Mouse (Mus musculus) embryonic stem cell, embryonic (primary cell): ENCODE results near the gene Ddah2.

Source experiments
- CTCF ChIA-PET, 4 experiments: fragments of 300-600 bp in 2 of 4; fragments of 350-600 bp in 2 of 4; sonication (Branson Sonifier 250); formaldehyde crosslinking; loops; one replicate each; lab custom pipeline; 2022; ENCODE audit warnings: inconsistent platforms in 2 of 4; lab: Charles Lee
- POLR2A ChIA-PET, 4 experiments: fragments of 300-600 bp in 2 of 4; fragments of 350-600 bp in 2 of 4; sonication (Branson Sonifier 250); formaldehyde crosslinking; loops; one replicate each; lab custom pipeline; 2022; ENCODE audit warnings: antibody characterized with exemption in 4 of 4, inconsistent platforms in 1 of 4; lab: Charles Lee

Gene Ddah2

DNA sequence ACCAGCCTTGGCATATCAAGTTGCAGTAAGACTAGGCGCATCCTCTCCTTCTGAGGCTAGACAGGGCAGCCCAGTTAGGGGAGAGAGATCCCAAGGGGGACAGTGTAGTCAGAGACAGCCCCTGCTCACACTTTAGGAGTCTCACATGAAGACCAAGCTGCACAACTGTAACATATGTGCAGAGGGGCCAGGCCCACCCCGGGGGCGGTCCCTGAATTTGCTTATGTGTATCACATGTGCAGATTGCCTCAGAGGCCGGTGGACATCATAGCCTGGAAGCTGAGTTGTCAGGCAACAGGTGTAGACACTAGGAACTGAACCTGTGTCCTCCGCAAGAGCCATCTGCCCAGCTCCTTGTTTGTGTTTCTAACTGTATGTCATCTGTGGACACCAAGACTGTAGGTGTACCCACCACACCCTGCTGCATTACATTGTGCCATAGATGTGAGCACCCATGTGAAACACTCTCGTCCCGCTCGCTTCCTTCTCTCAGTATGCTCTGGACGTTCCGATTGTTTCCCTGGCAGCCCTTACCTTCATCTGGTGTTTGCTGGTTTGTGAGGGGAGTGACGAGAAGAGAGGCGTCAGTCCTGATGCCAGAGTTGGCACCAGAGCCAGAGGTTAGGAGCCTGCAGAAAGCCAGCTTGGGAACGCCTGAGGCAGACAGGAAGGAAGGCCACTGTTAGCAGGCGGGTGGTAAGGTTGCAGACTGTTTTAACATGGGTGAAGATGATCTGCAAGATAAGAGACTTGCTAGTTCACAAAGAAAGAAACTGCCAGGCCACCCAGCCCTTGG lies 33.8 kb downstream of the Ddah2 start:
- ChIA-PET CTCF (interaction anchor here in 2 of 4 experiments (0.6 to 1.0 kb wide), 2 partner anchors 76 kb away, joined by 3 read pairs; no protein-coding TSS in a partner anchor), POLR2A (interaction anchor here in 2 of 4 experiments (0.5 to 1.5 kb wide), 3 partner anchors 14 to 140 kb away, joined by 3 read pairs; no protein-coding TSS in a partner anchor)

DNA sequence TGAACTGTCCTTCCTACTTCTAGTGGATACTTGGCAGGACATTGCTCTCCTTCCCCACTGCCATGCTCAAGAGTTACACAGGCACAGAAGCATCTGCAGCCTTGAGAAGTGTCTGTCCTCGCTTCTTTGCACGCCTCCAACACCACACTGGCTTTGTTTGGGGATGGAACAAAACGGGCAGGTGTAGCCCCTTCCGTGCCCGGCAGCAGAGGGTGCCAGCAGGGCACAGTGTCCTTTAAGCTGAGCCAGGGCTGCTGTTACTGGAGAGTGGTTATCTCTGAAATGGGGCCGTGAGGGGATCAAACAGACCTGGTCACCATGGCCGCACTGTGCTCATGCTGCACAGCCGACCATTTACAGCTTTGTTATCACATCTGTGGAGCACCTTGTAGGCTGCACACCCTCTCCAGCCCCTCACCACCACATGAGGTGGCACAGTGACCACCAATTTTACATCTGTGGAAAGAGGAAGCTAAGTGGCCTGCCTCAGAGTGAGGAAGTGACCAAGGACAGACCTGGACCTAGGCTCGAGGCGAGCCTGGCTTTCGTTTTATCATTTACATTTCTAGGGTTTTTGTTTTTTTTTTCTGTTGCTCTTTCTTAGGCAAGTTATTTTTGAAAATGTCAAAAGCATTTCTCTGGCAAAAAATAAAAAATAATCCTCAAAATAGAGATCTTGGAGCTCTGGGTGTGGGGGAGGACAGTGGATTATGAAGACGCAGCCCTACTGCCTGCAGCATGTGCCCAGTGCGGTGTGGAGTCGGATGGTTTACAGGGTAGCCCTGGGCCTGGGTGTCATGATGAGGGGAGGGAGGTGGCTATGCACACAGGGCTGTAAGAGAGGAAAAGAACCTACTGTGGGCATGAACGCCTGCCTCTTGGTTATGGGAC lies 35.9 kb downstream of the Ddah2 start:
- ChIA-PET POLR2A (interaction anchor here in 3 of 4 experiments (0.7 to 1.6 kb wide), 8 partner anchors 11 to 143 kb away, joined by 3 to 4 read pairs (median 3); partner anchors contain the start of genes Csnk2b (in 1 of the 3), Ddah2 (in 1 of the 3), Gpank1 (in 1 of the 3) and Ly6g6e (in 1 of the 3)), CTCF (no interaction called here)

DNA sequence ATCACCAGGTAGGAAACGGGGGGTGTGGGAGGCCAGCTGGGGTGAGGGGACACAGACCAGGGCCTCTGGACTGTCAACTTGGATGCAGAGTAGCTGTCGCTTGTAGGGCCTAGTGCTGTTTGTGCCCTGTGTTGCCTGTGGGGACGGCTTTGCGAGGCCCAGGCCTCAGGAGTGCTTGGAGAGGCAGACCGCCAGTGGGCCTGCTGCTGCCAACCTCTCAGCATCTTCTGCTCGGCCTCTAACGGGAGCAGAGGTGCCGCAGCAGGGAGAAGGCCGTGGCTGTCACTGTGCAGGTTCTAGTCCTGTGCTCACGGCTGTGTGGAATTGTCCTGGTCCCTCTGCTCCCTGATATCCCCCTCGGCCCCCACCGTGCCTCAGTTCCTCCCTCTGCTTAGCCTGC lies 37.8 kb downstream of the Ddah2 start:
- ChIA-PET CTCF (interaction anchor here in 2 of 4 experiments (0.6 to 4.6 kb wide), 21 partner anchors 9 to 667 kb away, joined by 3 to 28 read pairs (median 4); partner anchors contain the start of genes Gpank1 (in 2 of the 2), Abhd16a (in 1 of the 2), Ly6g6f (in 1 of the 2) and Msh5 (in 1 of the 2)), POLR2A (interaction anchor here in 3 of 4 experiments (0.5 to 2.6 kb wide), 36 partner anchors 8 to 146 kb away, joined by 3 to 13 read pairs (median 5); partner anchors contain the start of genes D17H6S53E (in 2 of the 3), Ly6g6e (in 2 of the 3), Sapcd1 (in 2 of the 3) and Abhd16a (in 1 of the 3))

DNA sequence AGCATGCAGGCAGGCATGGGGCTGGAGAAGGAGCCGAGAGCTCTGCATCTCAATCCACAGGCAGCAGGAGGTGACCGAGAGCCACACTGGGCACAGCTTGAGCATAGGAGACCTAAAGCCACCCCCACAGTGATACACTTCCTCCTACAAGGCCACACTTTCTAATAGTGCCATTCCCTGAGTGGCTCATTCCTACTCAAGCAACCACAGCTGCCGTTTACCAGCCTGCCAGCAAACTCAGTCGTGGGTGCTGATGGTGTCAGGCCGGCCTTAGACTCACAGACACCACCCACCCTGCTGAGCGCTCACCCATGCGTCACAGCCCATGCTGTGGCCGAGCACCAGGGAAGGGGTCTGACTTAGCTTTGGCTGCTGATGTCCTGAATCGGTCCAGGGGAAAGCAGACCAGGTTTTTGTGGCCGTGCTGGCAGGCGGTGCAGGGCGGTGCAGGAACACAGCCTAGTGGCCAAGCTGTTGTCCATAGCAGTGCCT lies 38.4 kb downstream of the Ddah2 start:
- POLR2A ChIA-PET, result interaction anchor here in 3 of 4 experiments (0.5 to 2.6 kb wide), 44 partner anchors 8 to 147 kb away, joined by 3 to 13 read pairs (median 4); partner anchors contain the start of genes D17H6S53E (in 2 of the 3), Ddx39b (in 2 of the 3), Ly6g6e (in 2 of the 3) and Sapcd1 (in 2 of the 3)

DNA sequence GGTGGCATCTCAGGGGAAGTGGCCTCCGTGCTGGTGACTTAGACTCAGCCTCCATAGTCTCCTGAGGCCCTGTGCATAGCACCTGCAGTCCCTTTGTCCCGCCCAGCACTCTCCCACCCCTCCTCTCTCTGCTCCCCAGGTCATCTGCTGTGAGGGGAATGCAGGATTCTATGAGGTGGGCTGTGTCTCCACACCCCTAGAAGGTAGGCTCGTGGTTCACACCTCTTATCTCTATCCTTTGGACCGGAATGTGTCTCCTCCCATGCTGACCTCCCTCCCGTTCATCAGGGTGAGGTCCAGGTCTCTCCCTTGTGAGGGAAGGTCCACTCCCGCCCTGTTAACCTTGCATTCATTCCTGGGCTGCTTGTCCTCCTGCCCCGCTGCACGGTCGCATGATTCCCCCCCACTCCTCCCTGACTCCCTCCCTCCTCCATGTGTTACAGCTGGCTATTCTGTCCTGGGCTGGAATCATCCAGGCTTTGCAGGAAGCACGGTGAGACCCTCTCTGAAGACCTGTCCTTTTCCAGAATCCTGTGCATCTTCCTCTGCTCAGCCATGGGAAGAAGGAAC lies 41.4 kb downstream of the Ddah2 start:
- CTCF ChIA-PET, result interaction anchor here in 2 of 4 experiments (0.6 to 4.6 kb wide), 4 partner anchors 13 to 149 kb away, joined by 5 to 28 read pairs (median 6); partner anchors contain the start of genes Abhd16a (in 1 of the 2) and Ly6g6f (in 1 of the 2)

More for the DNA sequence above, 38.4 kb downstream of the Ddah2 start:
- CTCF ChIA-PET, result interaction anchor here in 2 of 4 experiments (0.6 to 4.6 kb wide), 23 partner anchors 8 to 666 kb away, joined by 3 to 28 read pairs (median 4); partner anchors contain the start of genes Gpank1 (in 2 of the 2), Abhd16a (in 1 of the 2), Ly6g5c (in 1 of the 2) and Ly6g6f (in 1 of the 2)

DNA sequence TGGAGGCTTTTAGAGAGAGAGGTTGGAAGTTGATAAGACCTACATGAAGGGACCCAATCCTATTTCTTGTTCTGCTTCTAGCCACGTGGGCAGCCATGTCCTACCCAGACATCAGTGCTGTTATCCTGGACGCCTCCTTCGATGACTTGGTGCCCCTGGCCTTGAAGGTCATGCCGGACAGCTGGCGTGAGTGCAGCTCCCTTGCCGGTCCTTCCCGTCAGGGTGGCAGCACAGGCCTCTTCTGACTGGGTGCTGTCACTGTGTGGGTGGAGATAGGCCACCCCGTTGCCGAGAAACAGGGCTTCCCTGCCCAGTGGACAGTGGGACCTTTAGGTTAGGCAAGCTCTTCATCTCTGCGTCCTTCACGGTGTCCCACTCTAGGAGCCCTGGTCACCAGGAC lies 42.3 kb downstream of the Ddah2 start:
- CTCF ChIA-PET, result interaction anchor here in 2 of 4 experiments (0.8 to 1.6 kb wide), 4 partner anchors 11 to 80 kb away, joined by 3 to 5 read pairs (median 4); no protein-coding TSS in a partner anchor
- POLR2A ChIA-PET, result interaction anchor here in 3 of 4 experiments (0.7 to 4.7 kb wide), 11 partner anchors 10 to 148 kb away, joined by 3 to 13 read pairs (median 5); partner anchors contain the start of genes Apom (in 1 of the 3), Csnk2b (in 1 of the 3), D17H6S53E (in 1 of the 3) and Gpank1 (in 1 of the 3)

More for the DNA sequence above, 41.4 kb downstream of the Ddah2 start:
- POLR2A ChIA-PET, result interaction anchor here in 3 of 4 experiments (0.5 to 4.7 kb wide), 12 partner anchors 10 to 148 kb away, joined by 3 to 13 read pairs (median 4); partner anchors contain the start of genes Apom (in 1 of the 3), Clic1 (in 1 of the 3), D17H6S53E (in 1 of the 3) and Ddah2 (in 1 of the 3)

DNA sequence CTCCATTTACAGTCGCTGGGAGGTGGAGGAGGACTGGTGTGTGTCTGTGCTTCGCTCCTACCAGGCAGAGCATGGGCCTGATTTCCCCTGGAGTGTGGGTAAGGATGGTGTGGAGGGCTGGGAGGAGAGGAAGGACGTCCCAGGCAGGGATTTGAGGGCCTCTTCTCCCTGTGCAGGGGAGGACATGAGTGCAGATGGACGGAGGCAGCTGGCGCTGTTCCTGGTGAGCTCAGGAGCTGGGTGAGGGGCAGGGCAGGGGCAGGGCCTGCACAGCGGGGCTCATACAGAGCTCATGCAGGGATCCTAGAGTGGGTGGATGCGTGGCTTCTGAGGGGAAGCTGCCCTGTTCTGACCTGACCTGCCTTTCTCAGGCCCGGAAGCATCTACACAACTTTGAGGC lies 43.5 kb downstream of the Ddah2 start:
- ChIA-PET POLR2A (interaction anchor here in 2 of 4 experiments (0.6 to 4.7 kb wide), 12 partner anchors 9 to 150 kb away, joined by 3 to 13 read pairs (median 4); partner anchors contain the start of genes Apom (in 1 of the 2), Csnk2b (in 1 of the 2), Gpank1 (in 1 of the 2) and Msh5 (in 1 of the 2)), CTCF (interaction anchor here in 1 of 4 experiments (0.8 to 1.6 kb wide), 4 partner anchors 10 to 81 kb away, joined by 3 to 5 read pairs (median 4); no protein-coding TSS in a partner anchor)

DNA sequence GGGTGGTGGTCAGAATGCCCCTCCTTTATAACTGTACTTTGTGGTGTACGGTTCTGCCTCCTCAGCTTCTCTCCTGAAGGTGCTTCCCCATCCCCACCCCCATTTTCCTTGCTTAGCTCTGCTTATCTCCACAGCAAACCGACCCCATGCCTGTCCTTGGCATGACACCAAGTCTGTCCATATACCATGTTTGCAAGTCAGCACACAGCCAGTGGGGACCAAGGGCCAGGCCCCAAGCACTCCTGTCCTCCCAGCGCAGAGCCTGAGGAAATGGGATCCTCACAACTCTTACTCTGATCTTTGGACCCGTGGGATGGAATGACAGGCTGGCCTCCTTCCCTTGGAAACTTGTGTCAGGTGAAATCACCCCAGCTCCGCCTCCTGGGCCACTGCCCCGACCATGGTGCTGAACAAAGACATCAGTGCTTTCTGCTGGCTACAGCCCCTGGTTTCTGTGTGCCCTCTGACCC lies 44.4 kb downstream of the Ddah2 start:
- CTCF ChIA-PET, result interaction anchor here in 1 of 4 experiments (1.4 to 1.6 kb wide), 2 partner anchors 11 to 82 kb away, joined by 3 to 5 read pairs; no protein-coding TSS in a partner anchor
- POLR2A ChIA-PET, result interaction anchor here in 2 of 4 experiments (0.6 to 4.7 kb wide), 8 partner anchors 8 to 151 kb away, joined by 3 to 13 read pairs (median 4); partner anchors contain the start of genes Gpank1 (in 1 of the 2) and Ly6g5b (in 1 of the 2)

DNA sequence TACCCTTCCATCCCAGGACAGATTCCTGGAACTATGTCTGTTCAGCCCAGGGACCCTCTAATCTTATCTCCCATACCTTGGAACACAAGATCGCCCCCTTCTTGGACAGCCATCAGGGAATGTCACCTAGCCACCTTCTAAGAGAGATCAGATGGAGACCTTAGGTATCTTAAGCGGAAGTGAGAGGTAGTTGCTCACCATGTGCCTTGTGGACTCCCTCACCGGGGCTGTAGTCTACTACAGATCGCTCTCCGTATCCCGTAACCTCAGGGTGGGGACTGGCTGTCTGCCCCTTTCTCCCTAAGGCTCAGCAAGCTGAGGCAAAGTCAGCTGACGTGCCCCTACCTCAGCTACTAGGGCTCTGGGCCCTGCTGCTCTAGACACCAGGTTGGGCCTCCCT lies 45.2 kb downstream of the Ddah2 start:
- ChIA-PET CTCF (interaction anchor here in 2 of 4 experiments (0.6 to 3.3 kb wide), 2 partner anchors 83 kb away, joined by 3 to 16 read pairs; no protein-coding TSS in a partner anchor), POLR2A (interaction anchor here in 3 of 4 experiments (0.8 to 1.4 kb wide), 4 partner anchors 10 to 50 kb away, joined by 3 to 4 read pairs (median 3); partner anchors contain the start of genes Gpank1 (in 1 of the 3) and Ly6g6f (in 1 of the 3))

DNA sequence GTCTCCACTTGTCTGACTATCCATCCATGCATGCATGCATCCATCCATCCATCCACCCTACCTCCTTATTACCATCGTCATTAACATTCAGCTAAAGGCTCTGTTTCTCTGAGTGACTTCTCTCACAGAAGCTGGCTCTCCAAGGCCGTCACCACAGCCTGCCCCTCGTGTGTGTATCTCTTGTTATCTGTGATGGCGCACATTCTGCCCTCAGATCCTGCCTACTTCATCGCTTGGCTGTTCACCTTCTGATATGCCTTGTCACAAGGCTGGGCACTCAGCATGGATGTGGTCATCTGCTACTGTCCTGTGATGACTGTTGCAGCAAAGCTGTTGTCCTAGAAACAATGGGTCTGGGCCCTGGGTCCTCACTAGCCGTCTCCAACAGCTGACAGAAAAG lies 45.9 kb downstream of the Ddah2 start:
- ChIA-PET CTCF (interaction anchor here in 2 of 4 experiments (1.4 to 3.3 kb wide), 3 partner anchors 8 to 83 kb away, joined by 6 to 16 read pairs (median 10); no protein-coding TSS in a partner anchor), POLR2A (interaction anchor here (0.5 to 1.4 kb wide), 5 partner anchors 11 to 458 kb away, joined by 3 to 6 read pairs (median 4); partner anchors contain the start of genes Atf6b (in 1 of the 4) and Ly6g6f (in 1 of the 4))

DNA sequence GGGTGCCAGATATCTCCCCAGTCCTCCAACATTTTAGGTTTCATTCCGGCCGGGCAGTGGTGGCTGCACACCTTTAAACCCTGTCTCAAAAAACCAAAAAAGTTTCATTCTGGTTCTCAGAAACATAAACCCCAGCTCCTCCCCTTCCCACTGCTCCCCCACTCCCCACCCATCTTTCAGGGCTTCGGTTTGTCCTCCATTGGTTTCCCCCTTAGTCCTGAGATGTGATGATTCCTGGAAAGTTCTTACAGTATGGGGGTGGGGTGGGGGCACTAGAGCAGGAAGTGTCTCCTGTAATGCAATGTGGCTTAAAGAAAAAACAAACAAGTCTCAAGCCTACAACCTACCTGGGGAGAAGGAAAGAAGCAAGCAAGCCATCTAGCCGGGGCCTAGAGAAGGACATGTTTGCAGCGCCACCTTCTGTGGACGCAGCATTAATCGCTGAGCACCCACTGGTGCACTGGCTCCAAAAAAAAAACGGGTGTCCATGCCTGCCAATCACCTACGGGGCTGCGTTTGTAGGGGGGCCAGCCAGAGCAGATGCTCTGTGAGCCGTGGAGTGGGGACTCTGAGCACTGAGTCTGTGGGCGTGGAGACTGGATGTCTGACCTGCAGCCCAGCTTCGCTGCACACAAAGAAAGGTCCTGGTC lies 47.0 kb downstream of the Ddah2 start:
- CTCF ChIA-PET, result interaction anchor here in 3 of 4 experiments (0.7 to 3.3 kb wide), 6 partner anchors 9 to 408 kb away, joined by 3 to 16 read pairs (median 5); no protein-coding TSS in a partner anchor

DNA sequence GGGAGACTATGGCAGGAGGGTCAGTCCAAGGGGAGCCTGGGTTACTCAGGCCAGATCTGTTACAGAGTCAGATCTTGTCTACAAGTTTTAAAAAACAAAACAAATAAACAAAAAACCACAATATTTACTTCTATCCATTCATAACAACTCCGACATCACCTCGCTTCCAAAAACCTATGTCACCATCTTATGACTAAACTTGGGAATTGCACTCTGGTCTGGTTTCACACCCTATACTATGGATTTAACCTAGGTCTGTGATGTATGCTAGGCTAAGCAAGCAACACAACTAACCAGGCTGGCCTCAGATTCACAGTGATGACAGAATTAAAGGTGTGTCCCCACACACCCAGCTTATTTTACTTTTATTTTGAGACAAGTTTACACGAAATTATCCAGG lies 47.7 kb downstream of the Ddah2 start:
- ChIA-PET CTCF (interaction anchor here in 2 of 4 experiments (0.7 to 3.3 kb wide), 5 partner anchors 85 to 408 kb away, joined by 3 to 16 read pairs (median 4); no protein-coding TSS in a partner anchor), POLR2A (interaction anchor here in 3 of 4 experiments (0.5 to 2.4 kb wide), 16 partner anchors 8 to 987 kb away, joined by 3 to 13 read pairs (median 3); partner anchors contain the start of genes Gpank1 (in 1 of the 3) and H2-DMa (in 1 of the 3))

More for the DNA sequence above, 47.0 kb downstream of the Ddah2 start:
- POLR2A ChIA-PET, result interaction anchor here in 3 of 4 experiments (0.6 to 2.4 kb wide), 10 partner anchors 9 to 987 kb away, joined by 3 to 13 read pairs (median 4); partner anchors contain the start of genes Gpank1 (in 1 of the 3) and H2-DMa (in 1 of the 3)

DNA sequence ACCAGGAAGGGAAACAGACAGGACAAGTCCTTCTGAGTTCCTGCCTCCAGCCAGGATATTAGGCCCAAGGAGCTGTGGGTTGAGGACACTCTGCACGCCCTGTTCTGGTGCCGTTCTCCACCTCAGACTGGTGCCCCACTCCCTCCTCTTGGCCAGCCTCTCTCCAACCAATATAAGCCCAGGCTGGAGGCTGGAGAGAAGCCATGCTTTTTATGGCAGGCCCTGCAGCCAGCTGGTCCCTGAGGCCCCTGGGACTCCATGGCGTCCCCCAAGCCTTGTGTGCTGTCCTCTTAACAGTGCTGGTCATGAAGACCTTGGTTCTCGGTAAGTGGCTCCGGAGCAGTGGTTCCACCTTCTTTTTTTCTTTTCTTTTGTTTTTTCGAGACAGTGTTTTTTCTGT lies 49.3 kb downstream of the Ddah2 start, which contains the start of gene Ly6g5c:
Gene Ly6g5c (plus strand): TSS at position 183 of the 400 bp plus-strand sequence.
- CTCF ChIA-PET, result interaction anchor here in 2 of 4 experiments (0.5 to 1.0 kb wide), 3 partner anchors 11 to 102 kb away, joined by 7 to 14 read pairs (median 8); no protein-coding TSS in a partner anchor
- POLR2A ChIA-PET, result interaction anchor here in 3 of 4 experiments (0.6 to 1.9 kb wide), 9 partner anchors 9 to 1152 kb away, joined by 3 to 10 read pairs (median 4); partner anchors contain the start of genes Csnk2b (in 1 of the 3) and Gpank1 (in 1 of the 3)
